ENCODE assay signal across 16 mouse cellular contexts in genomic region chr19:5431911-5432464, GRCm38 (mm10). TPM values are rescaled to one million over a fixed set of nuclear protein-coding genes. Genes with fewer than 3 reads are reported as not detected.
DNase-seq lines count a peak whose midpoint lies in the region; ATAC-seq and TF ChIP-seq lines count a peak whose summit lies in the region.
"Had no signal": no experiment of that assay in that cellular context is flagged by ENCODE, and none has a peak within 500 bp of the region (broad histone marks: within the 10 kb centered on the region; RNA-seq: fewer than 3 reads in every experiment).

No protein-coding gene starts in this region.

- intact Hi-C loops in heart, adult 2 months (cut with DNase I): loop anchor here (2.0 kb wide), 2 partner anchors 23 to 55 kb away; no protein-coding TSS in a partner anchor
- intact Hi-C loops in heart, postnatal 10 days (cut with DNase I): loop anchor here (2.0 to 5.0 kb wide), 2 partner anchors 55 to 135 kb away; partner anchors contain the start of gene Ap5b1

- H3K4me1 ChIP-seq in heart, adult 2 months (ENCODE audit: control insufficient read depth, insufficient read depth, low read length): peaks cover 8% of the 10 kb centered on the region

- H3K4me3 ChIP-seq in heart, adult 2 months: no peak overlapping the region
- H3K4me3 ChIP-seq: heart, embryonic 10.5 days; hindbrain, embryonic 10.5 days; intestine, embryonic 15.5 days had no signal

- H3K36me3 ChIP-seq in heart, adult 2 months (ENCODE audit: control insufficient read depth, insufficient read depth, low read length): no peaks in the 10 kb centered on the region; the same call in 1 of the 2 replicates

- peak; percentile 33 to 53 for DNase-seq in heart, adult 2 months
- DNase-seq in heart, postnatal 10 days: no peak
- peak; percentile 33 for DNase-seq in A20 (ENCODE audit: low read depth, low spot score)
- DNase-seq in lung, postnatal 10 days: peak; percentile 57
- DNase-seq in cerebellum, adult 9-11 months: no peak
- DNase-seq: kidney, postnatal 36 days; liver, postnatal 0 days had no signal

- no peak for TF ChIP-seq CTCF in heart, adult 2 months (IDR thresholded peaks at IDR 0.05)

- no peaks in the 10 kb centered on the region for H3K79me2 ChIP-seq in heart, adult 2 months (replicated peaks; ENCODE audit: control insufficient read depth, insufficient read depth, low read length)

- H3K9ac ChIP-seq in heart, adult 2 months (ENCODE audit: low read depth, low read length): no peak overlapping the region
- H3K9ac ChIP-seq: intestine, embryonic 15.5 days; liver, postnatal 0 days had no signal

- no peaks in the 10 kb centered on the region for H3K27me3 ChIP-seq in heart, adult 2 months (ENCODE audit: control insufficient read depth, insufficient read depth, low read length)
- H3K27me3 ChIP-seq: intestine, embryonic 15.5 days had no signal

- peak; percentile 63 for ATAC-seq in CD4-positive, CD25-positive, alpha-beta regulatory T cell, adult 4 months
- ATAC-seq in cerebellum, adult (ENCODE audit: insufficient number of reproducible peaks, low FRiP score, low TSS enrichment): no peak
- ATAC-seq: liver, postnatal 0 days had no signal

- H3K27ac ChIP-seq in heart, adult 2 months: no peak overlapping the region; the same call in 1 of the 2 replicates
- H3K27ac ChIP-seq: hindbrain, embryonic 10.5 days had no signal

- TF ChIP-seq EP300 in heart, adult 2 months (IDR thresholded peaks at IDR 0.05; ENCODE audit: insufficient read depth, low read depth, low read length): no peak

- WGBS in heart, adult 2 months: 78% methylated on average over 4 of the region's 4 CpGs

- no peak for TF ChIP-seq POLR2A in heart, adult 2 months (IDR thresholded peaks at IDR 0.05; ENCODE audit: insufficient read depth, low read depth, low read length)

RNA-seq across cellular contexts. Expression of gene AI837181, which starts 7.0 kb away (rescaled TPM):
- 10 to 100 TPM; 32.9 TPM for total RNA-seq in heart, adult 2 months (2021)
- 55.4 and 59.5 TPM in 2 replicates for polyA plus RNA-seq in heart, adult 2 months (2012; rRNA removed)
- 10 to 100 TPM; 40.3 to 43.8 TPM for total RNA-seq in heart, postnatal 10 days (2021)
- polyA plus RNA-seq in CD4-positive, CD25-positive, alpha-beta regulatory T cell, adult 4 months (2017; shearing (Covaris generic)): 10 to 100 TPM; 20.8 to 28.7 TPM

RNA-seq across cellular contexts. Expression of gene Drap1, which starts 7.2 kb away (rescaled TPM):
- 100 to 1,000 TPM; 278 to 344 TPM for total RNA-seq in heart, adult 2 months (2021)
- polyA plus RNA-seq in heart, adult 2 months (2012; rRNA removed): 175 and 189 TPM in 2 replicates
- 100 to 1,000 TPM; 240 to 260 TPM for total RNA-seq in heart, postnatal 10 days (2021)
- polyA plus RNA-seq in CD4-positive, CD25-positive, alpha-beta regulatory T cell, adult 4 months (2017; shearing (Covaris generic)): 10 to 100 TPM; 56.0 to 57.2 TPM

RNA-seq across cellular contexts. Expression of gene Fosl1, which starts 15.4 kb away (rescaled TPM):
- total RNA-seq in heart, adult 2 months (2021): not detected
- polyA plus RNA-seq in heart, adult 2 months (2012; rRNA removed): 0.12 TPM in 1 of 2 replicates, not detected in the other
- total RNA-seq in heart, postnatal 10 days (2021): not detected
- polyA plus RNA-seq in CD4-positive, CD25-positive, alpha-beta regulatory T cell, adult 4 months (2017; shearing (Covaris generic)): not detected
- total RNA-seq: layer of hippocampus, postnatal 14 days had no signal
- polyA plus RNA-seq: forebrain, embryonic 11.5 days; hindbrain, embryonic 10.5 days; intestine, embryonic 15.5 days; limb, embryonic 11.5 days; liver, postnatal 0 days; midbrain, embryonic 11.5 days had no signal

RNA-seq across cellular contexts. Expression of gene Ccdc85b, which starts 25.7 kb away (rescaled TPM):
- 1 to 10 TPM; 6.3 to 9.7 TPM for total RNA-seq in heart, adult 2 months (2021)
- polyA plus RNA-seq in heart, adult 2 months (2012; rRNA removed): 5.9 and 6.1 TPM in 2 replicates
- total RNA-seq in heart, postnatal 10 days (2021): 10 to 100 TPM; 12.5 to 14.5 TPM
- under 1 TPM; 0.48 to 0.83 TPM for polyA plus RNA-seq in CD4-positive, CD25-positive, alpha-beta regulatory T cell, adult 4 months (2017; shearing (Covaris generic))

RNA-seq across cellular contexts. Expression of gene Fibp, which starts 28.4 kb away (rescaled TPM):
- total RNA-seq in heart, adult 2 months (2021): 10 to 100 TPM; 47.1 to 52.9 TPM
- polyA plus RNA-seq in heart, adult 2 months (2012; rRNA removed): 85.6 and 88.3 TPM in 2 replicates
- 10 to 100 TPM; 90.2 to 91.5 TPM for total RNA-seq in heart, postnatal 10 days (2021)
- 100 to 1,000 TPM in 1 of 2 experiments, 10 to 100 TPM in 1; 86.2 to 159 TPM for polyA plus RNA-seq in CD4-positive, CD25-positive, alpha-beta regulatory T cell, adult 4 months (2017; shearing (Covaris generic))

Comparison
In these comparisons a context has a peak if more than half of its experiments do, and no peak if none do; other contexts are left out.
1. DNase-seq: peak in heart, adult 2 months (2 of 2), A20 (single experiment) and lung, postnatal 10 days (single experiment); none in heart, postnatal 10 days (0 of 2) and cerebellum, adult 9-11 months (single experiment).